Mouse (Mus musculus) heart, adult 2 months (tissue): ENCODE results near the gene Fxr2. TPM values are rescaled to one million over a fixed set of nuclear protein-coding genes. Genes with fewer than 3 reads are reported as not detected.

ENCODE experiments used
- DNase-seq, 2 experiments: peaks; one replicate each; pipeline ENCODE4 v3.0.0; 2021
- H3K27ac ChIP-seq: fragments of 200-600 bp; 2 replicates; pipeline ENCODE4 v1.8.1; 2022
- H3K27me3 ChIP-seq: fragments of 200-500 bp; 2 replicates; pipeline ENCODE4 v1.6.1; 2012; ENCODE audit warnings: mild to moderate bottlenecking, low read length, inconsistent platforms, mixed read lengths; ENCODE audit not compliant: control insufficient read depth, insufficient read depth
- H3K36me3 ChIP-seq: fragments of 200-500 bp; 2 replicates; pipeline ENCODE4 v1.6.1; 2012; ENCODE audit warnings: low read length, inconsistent platforms; ENCODE audit not compliant: control insufficient read depth, insufficient read depth
- H3K4me1 ChIP-seq: fragments of 200-500 bp; 2 replicates; pipeline ENCODE4 v1.6.1; 2011; ENCODE audit warnings: low read length; ENCODE audit not compliant: control insufficient read depth, insufficient read depth
- H3K4me3 ChIP-seq: fragments of 200-600 bp; 2 replicates; pipeline ENCODE4 v1.8.1; 2022
- H3K79me2 ChIP-seq: fragments of 200-500 bp; replicated peaks from 2 replicates; pipeline ENCODE4 v1.6.1; 2012; ENCODE audit warnings: mild to moderate bottlenecking, inconsistent platforms, low read length, moderate library complexity, mixed read lengths; ENCODE audit not compliant: control insufficient read depth, insufficient read depth
- H3K9ac ChIP-seq: fragments of 200-500 bp; 2 replicates; pipeline ENCODE4 v1.6.1; 2012; ENCODE audit warnings: low read depth, mild to moderate bottlenecking, control low read depth, inconsistent platforms, low read length, mixed read lengths
- CTCF ChIP-seq: fragments of 200-600 bp; IDR thresholded peaks from 2 replicates; pipeline ENCODE4 v1.8.1; 2022; ENCODE audit warnings: antibody characterized with exemption, mild to moderate bottlenecking, moderate library complexity
- EP300 ChIP-seq: fragments of 200-500 bp; IDR thresholded peaks from 2 replicates; pipeline ENCODE4 v1.6.1; 2011; ENCODE audit warnings: low read depth, low read length, control low read depth; ENCODE audit not compliant: insufficient read depth
- POLR2A ChIP-seq: fragments of 200-500 bp; IDR thresholded peaks from 2 replicates; pipeline ENCODE4 v1.6.1; 2011; ENCODE audit warnings: mild to moderate bottlenecking, low read depth, low read length, control low read depth; ENCODE audit not compliant: insufficient read depth
- WGBS: fragments of 180-500 bp; shearing (Covaris S2); methylation state at CpG from one replicate; pipeline ENCODE4 v1.1.7; 2018; 5-methylcytosine and 5-hydroxymethylcytosine counted together
- intact Hi-C: fragments of 180-260 bp; cut with DNase I; formaldehyde crosslinking; loops from one replicate; pipeline ENCODE4 v1.15.1; 2025
- polyA plus RNA-seq: library from polyadenylated mRNA; depleted of rRNA; stranded (reverse); fragments of >200 nt; gene quantifications from 2 replicates; pipeline ENCODE4 v1.2.3, GENCODE M21; 2012
- total RNA-seq, 2 experiments: library from RNA; stranded (reverse); gene quantifications; 2 replicates each; pipeline ENCODE4 v1.2.3; 2021

The Fxr2 gene
- total and polyA plus RNA-seq, 3 experiments = 61.2 to 103 (median 86.0) TPM

GRCm38 (mm10) chr11:69666665-69667005, 33.8 kb downstream of the Fxr2 start:
- Histone ChIP-seq H3K9ac (no peak overlapping the region), H3K4me3 (no peak overlapping the region), H3K27ac (no peak overlapping the region), H3K27me3 (no peaks in the 10 kb centered on the region), H3K79me2 (no peaks in the 10 kb centered on the region), H3K4me1 (peaks cover 10% of the 10 kb centered on the region), H3K36me3 (peaks cover 17% of the 10 kb centered on the region)
- intact Hi-C loops = no loop called here
- WGBS = 88% methylated on average over 3 of the region's 3 CpGs
- no peak for DNase-seq
- no peak for TF ChIP-seq EP300
- no peak for TF ChIP-seq POLR2A
- no peak for TF ChIP-seq CTCF

GRCm38 (mm10) chr11:69670786-69671725, 38.3 kb downstream of the Fxr2 start:
- Histone ChIP-seq H3K4me1 (peaks cover 5% of the 10 kb centered on the region), H3K27ac (peak overlapping the region; percentile 95), H3K27me3 (no peaks in the 10 kb centered on the region), H3K79me2 (no peaks in the 10 kb centered on the region), H3K9ac (peak overlapping the region; percentile 92), H3K36me3 (peaks cover 18% of the 10 kb centered on the region), H3K4me3 (peak overlapping the region; percentile 85)
- WGBS = 1% methylated on average over 61 of the region's 61 CpGs
- intact Hi-C loops = no loop called here
- TF ChIP-seq CTCF (no peak), POLR2A (peak; percentile 42), EP300 (peak; percentile 71)
- DNase-seq = peak; percentile 95 to 96

- under 1% methylated on average over 43 of the region's 43 CpGs for WGBS
- Histone ChIP-seq H3K79me2 (no peaks in the 10 kb centered on the region), H3K4me3 (peak overlapping the region; percentile 85), H3K36me3 (peaks cover 18% of the 10 kb centered on the region), H3K9ac (peak overlapping the region; percentile 92), H3K4me1 (peaks cover 5% of the 10 kb centered on the region), H3K27me3 (no peaks in the 10 kb centered on the region), H3K27ac (peak overlapping the region; percentile 95)
- no peak for DNase-seq
- no peak for TF ChIP-seq POLR2A
- TF ChIP-seq EP300 = no peak
- no peak for TF ChIP-seq CTCF
- intact Hi-C loops = loop anchor here (1.0 kb wide), 1 partner anchor 10 kb away; no protein-coding TSS in a partner anchor
Observed at GRCm38 (mm10) chr11:69671726-69672124, 38.9 kb downstream of the Fxr2 start.

- intact Hi-C loops = loop anchor here (1.0 kb wide), 1 partner anchor 9 kb away; no protein-coding TSS in a partner anchor
- Histone ChIP-seq H3K36me3 (peaks cover 18% of the 10 kb centered on the region), H3K4me1 (peaks cover 5% of the 10 kb centered on the region), H3K9ac (peak within 1 kb of the TSS; percentile 92), H3K4me3 (peak within 1 kb of the TSS; percentile 85), H3K27me3 (no peaks in the 10 kb centered on the region), H3K79me2 (no peaks in the 10 kb centered on the region), H3K27ac (peak within 1 kb of the TSS; percentile 95)
- DNase-seq = peak; percentile 100
- WGBS = under 1% methylated on average over 36 of the region's 36 CpGs
- TF ChIP-seq CTCF (0 out of 2 replicates have a peak, but pooled peaks have one; percentile 13), EP300 (peak; percentile 43), POLR2A (peak; percentile 99)
Observed at GRCm38 (mm10) chr11:69672211-69672706, 39.5 kb downstream of the Fxr2 start, which contains the start of gene Eif4a1. Gene Eif4a1 (minus strand): TSS chr11:69672423.

- no peak for DNase-seq
- no peak overlapping the region for H3K4me3 ChIP-seq
- H3K36me3 ChIP-seq = no peaks in the 10 kb centered on the region
Observed at GRCm38 (mm10) chr11:69679144-69679543, 46.4 kb downstream of the Fxr2 start.

More at GRCm38 (mm10) chr11:69679144-69679543, 46.4 kb downstream of the Fxr2 start:
- Histone ChIP-seq H3K4me1 (peaks cover 4% of the 10 kb centered on the region), H3K27me3 (no peaks in the 10 kb centered on the region), H3K9ac (no peak overlapping the region), H3K79me2 (no peaks in the 10 kb centered on the region), H3K27ac (no peak overlapping the region)
- intact Hi-C loops = no loop called here
- TF ChIP-seq CTCF = no peak
- TF ChIP-seq POLR2A = no peak
- TF ChIP-seq EP300 = no peak
- WGBS = 85% methylated on average over 2 of the region's 2 CpGs
